15 mouse cellular contexts compared by ENCODE assay signal in the genomic region with DNA sequence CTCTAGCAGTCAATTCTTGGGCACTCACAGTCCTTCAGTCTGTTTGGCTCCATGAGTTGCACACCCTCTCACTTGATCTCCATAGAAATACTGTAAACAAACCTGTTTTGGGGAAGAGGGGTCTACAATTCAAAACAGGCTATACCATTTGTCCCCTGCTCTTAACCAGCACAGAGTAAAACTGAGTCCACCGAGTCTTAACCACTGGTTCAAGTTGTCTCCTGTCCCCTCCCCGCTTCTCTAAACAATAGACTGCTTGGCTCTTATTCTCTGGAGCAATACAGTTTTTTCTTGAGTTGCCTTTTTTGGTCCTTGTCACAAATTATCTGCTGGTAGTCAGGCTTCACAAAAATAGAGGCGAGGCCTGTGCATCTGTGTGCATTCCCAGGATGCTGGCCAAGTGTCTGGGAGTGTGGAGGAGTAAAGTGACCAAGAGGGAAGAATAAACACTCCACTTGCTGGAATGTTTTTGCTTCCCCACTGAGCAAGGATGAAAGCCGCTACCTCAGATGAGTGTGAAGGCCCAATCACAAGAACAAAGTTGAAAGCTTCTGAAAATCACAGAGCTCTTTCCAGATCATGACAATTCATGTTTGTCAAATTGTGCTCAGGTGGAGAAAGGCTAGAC.
DNase-seq lines count a peak whose midpoint lies in the region; ATAC-seq lines count a peak whose summit lies in the region.
"Had no signal": no experiment of that assay in that cellular context is flagged by ENCODE, and none has a peak within 500 bp of the region (broad histone marks: within the 10 kb centered on the region; RNA-seq: fewer than 3 reads in every experiment).

No protein-coding gene starts in this region.

- no peak overlapping the region for H3K4me3 ChIP-seq in heart, embryonic 11.5 days (ENCODE audit: low read depth, low read length)
- H3K4me3 ChIP-seq in lung, embryonic 16.5 days (ENCODE audit: low read length) = no peak overlapping the region
- no peak overlapping the region for H3K4me3 ChIP-seq in hindbrain, embryonic 16.5 days (ENCODE audit: low read length)
- H3K4me3 ChIP-seq: heart, adult 2 months; hindbrain, embryonic 10.5 days; megakaryocyte, embryonic 14.5 days had no signal

- no peak overlapping the region for H3K27ac ChIP-seq in heart, embryonic 11.5 days (ENCODE audit: low read depth, low read length)
- no peak overlapping the region for H3K27ac ChIP-seq in lung, embryonic 16.5 days (ENCODE audit: low read length)
- H3K27ac ChIP-seq in hindbrain, embryonic 16.5 days (ENCODE audit: low read depth, low read length) = no peak overlapping the region
- H3K27ac ChIP-seq: heart, adult 2 months; hindbrain, embryonic 10.5 days had no signal

- DNase-seq in heart, adult 18-20 months = peak; percentile 17 to 58
- no peak for DNase-seq in lung, adult 18-20 months
- DNase-seq in left cerebral cortex, adult 9 months (ENCODE audit: low spot score in 2 of 2) = peak; percentile 27 to 71
- DNase-seq in right cerebral cortex, postnatal 36 days (ENCODE audit: low spot score in 2 of 2) = peak; percentile 36 to 79
- DNase-seq in spleen, postnatal 4 days (ENCODE audit: low spot score in 2 of 2) = no peak
- DNase-seq: adrenal gland, postnatal 14 days; cerebellum, adult 11-12 months; layer of hippocampus, postnatal 36 days had no signal

- no peaks in the 10 kb centered on the region for H3K27me3 ChIP-seq in heart, embryonic 11.5 days (ENCODE audit: control insufficient read depth, insufficient read depth, low read length)
- H3K27me3 ChIP-seq in lung, embryonic 16.5 days (ENCODE audit: control insufficient read depth, insufficient read depth, low read depth, low read length) = no peaks in the 10 kb centered on the region
- no peaks in the 10 kb centered on the region for H3K27me3 ChIP-seq in hindbrain, embryonic 16.5 days (replicated peaks; ENCODE audit: control insufficient read depth, insufficient read depth, low read length)
- H3K27me3 ChIP-seq: megakaryocyte, embryonic 14.5 days had no signal

- no peaks in the 10 kb centered on the region for H3K4me1 ChIP-seq in heart, embryonic 11.5 days (ENCODE audit: control insufficient read depth, insufficient read depth, low read length)
- no peaks in the 10 kb centered on the region for H3K4me1 ChIP-seq in lung, embryonic 16.5 days (replicated peaks; ENCODE audit: control insufficient read depth, insufficient read depth, low read length)
- H3K4me1 ChIP-seq in hindbrain, embryonic 16.5 days (ENCODE audit: control insufficient read depth, insufficient read depth, low read depth, low read length) = no peaks in the 10 kb centered on the region
- H3K4me1 ChIP-seq: hindbrain, embryonic 10.5 days; megakaryocyte, embryonic 14.5 days had no signal

- H3K9me3 ChIP-seq in heart, embryonic 11.5 days (replicated peaks; ENCODE audit: control insufficient read depth, low read length) = no peaks in the 10 kb centered on the region
- H3K9me3 ChIP-seq in lung, embryonic 16.5 days (ENCODE audit: control insufficient read depth, low read length) = no peaks in the 10 kb centered on the region
- no peaks in the 10 kb centered on the region for H3K9me3 ChIP-seq in hindbrain, embryonic 16.5 days (ENCODE audit: control insufficient read depth, low read length)
- H3K9me3 ChIP-seq: hindbrain, embryonic 10.5 days had no signal

- no peaks in the 10 kb centered on the region for H3K36me3 ChIP-seq in heart, embryonic 11.5 days (ENCODE audit: control insufficient read depth, insufficient read depth, low read length)
- H3K36me3 ChIP-seq in lung, embryonic 16.5 days (ENCODE audit: control insufficient read depth, insufficient read depth, low read length) = no peaks in the 10 kb centered on the region
- no peaks in the 10 kb centered on the region for H3K36me3 ChIP-seq in hindbrain, embryonic 16.5 days (ENCODE audit: control insufficient read depth, insufficient read depth, low read length)
- H3K36me3 ChIP-seq: hindbrain, embryonic 10.5 days had no signal

- ATAC-seq in heart, embryonic 11.5 days (replicated peaks; ENCODE audit: insufficient number of reproducible peaks, low FRiP score, low TSS enrichment) = no peak
- peak; percentile 74 for ATAC-seq in lung, embryonic 16.5 days (ENCODE audit: low read depth)
- ATAC-seq in hindbrain, embryonic 16.5 days = no peak
- ATAC-seq: intestine, postnatal 0 days had no signal

- no peak overlapping the region for H3K9ac ChIP-seq in heart, embryonic 11.5 days (ENCODE audit: low read depth, low read length)
- H3K9ac ChIP-seq in lung, embryonic 16.5 days (ENCODE audit: low read length) = no peak overlapping the region
- no peak overlapping the region for H3K9ac ChIP-seq in hindbrain, embryonic 16.5 days (ENCODE audit: low read depth, low read length)

- 65% methylated on average over 4 of the region's 4 CpGs for WGBS in heart, embryonic 11.5 days (ENCODE audit: insufficient replicate concordance)
- 38% methylated on average over 4 of the region's 4 CpGs for WGBS in lung, embryonic 16.5 days
- 79% methylated on average over 4 of the region's 4 CpGs for WGBS in hindbrain, embryonic 16.5 days

- no peak overlapping the region for H3K4me2 ChIP-seq in heart, embryonic 11.5 days
- H3K4me2 ChIP-seq in lung, embryonic 16.5 days (ENCODE audit: low read depth, low read length) = no peak overlapping the region
- no peak overlapping the region for H3K4me2 ChIP-seq in hindbrain, embryonic 16.5 days (ENCODE audit: low read length)

Comparison
In these comparisons a context has a peak if more than half of its experiments do, and no peak if none do; other contexts are left out.
1. DNase-seq: peak in heart, adult 18-20 months (2 of 2), left cerebral cortex, adult 9 months (2 of 2) and right cerebral cortex, postnatal 36 days (2 of 2); none in lung, adult 18-20 months (0 of 2) and spleen, postnatal 4 days (0 of 2).